In genomic region chr10:82838390-82838789, GRCm38 (mm10) we compare ENCODE assay signal across 28 mouse cellular contexts. TPM values are rescaled to one million over a fixed set of nuclear protein-coding genes. Genes with fewer than 3 reads are reported as not detected.
DNase-seq lines count a peak whose midpoint lies in the region; ATAC-seq and TF ChIP-seq lines count a peak whose summit lies in the region.
"Had no signal": no experiment of that assay in that cellular context is flagged by ENCODE, and none has a peak within 500 bp of the region (broad histone marks: within the 10 kb centered on the region; RNA-seq: fewer than 3 reads in every experiment).

No protein-coding gene starts in this region.

- no peak for TF ChIP-seq POLR2A in liver, adult 2 months (IDR thresholded peaks at IDR 0.05; ENCODE audit: extremely low read depth, insufficient read depth, low read length)

- H3K36me3 ChIP-seq in liver, adult 2 months (ENCODE audit: control insufficient read depth, insufficient read depth, low read length) = no peaks in the 10 kb centered on the region
- no peaks in the 10 kb centered on the region for H3K36me3 ChIP-seq in intestine, embryonic 16.5 days (ENCODE audit: control insufficient read depth, insufficient read depth, low read length)
- no peaks in the 10 kb centered on the region for H3K36me3 ChIP-seq in forebrain, embryonic 13.5 days (ENCODE audit: poor library complexity, severe bottlenecking)
- H3K36me3 ChIP-seq in forebrain, postnatal 0 days (ENCODE audit: insufficient read depth) = no peaks in the 10 kb centered on the region
- no peaks in the 10 kb centered on the region for H3K36me3 ChIP-seq in heart, embryonic 12.5 days
- H3K36me3 ChIP-seq: forebrain, embryonic 10.5 days; G1E; heart, embryonic 15.5 days; hindbrain, embryonic 10.5 days; hindbrain, embryonic 13.5 days had no signal

- no peak overlapping the region for H3K9ac ChIP-seq in liver, adult 2 months (ENCODE audit: low read depth, low read length)
- no peak overlapping the region for H3K9ac ChIP-seq in intestine, embryonic 16.5 days (ENCODE audit: low read depth, low read length)
- H3K9ac ChIP-seq in forebrain, embryonic 13.5 days = no peak overlapping the region
- H3K9ac ChIP-seq in forebrain, postnatal 0 days = no peak overlapping the region
- H3K9ac ChIP-seq in heart, embryonic 12.5 days = no peak overlapping the region
- H3K9ac ChIP-seq: heart, embryonic 15.5 days; hindbrain, embryonic 13.5 days had no signal

- peak; percentile 52 for DNase-seq in liver, adult 2 months (ENCODE audit: extremely low read depth, low read depth, low spot score)
- DNase-seq in liver (no peak), NIH3T3 (ENCODE audit: low read depth) (peak; percentile 60)
- DNase-seq in yolk sac, embryonic 10.5 days (ENCODE audit: low spot score) = peak; percentile 54
- no peak for DNase-seq in forebrain, postnatal 0 days
- DNase-seq: adrenal gland, adult 8-10 months; adrenal gland, postnatal 25 days; B cell, adult 2 months; cerebellum, adult 11-12 months; cerebellum, adult 9-10 months; cerebellum, postnatal 14 days; gastrocnemius, postnatal 10 days; heart, adult 11 months; heart, postnatal 10 days; heart, postnatal 36 days had no signal

- H3K4me1 ChIP-seq in liver, adult 2 months (ENCODE audit: control insufficient read depth, insufficient read depth, low read length) = no peaks in the 10 kb centered on the region
- H3K4me1 ChIP-seq in intestine, embryonic 16.5 days (ENCODE audit: control insufficient read depth, insufficient read depth, low read length) = 0 out of 2 replicates have a peak, but pooled peaks cover 6% of the 10 kb centered on the region
- 0 out of 2 replicates have a peak, but pooled peaks cover 6% of the 10 kb centered on the region for H3K4me1 ChIP-seq in forebrain, embryonic 13.5 days
- H3K4me1 ChIP-seq in forebrain, postnatal 0 days (ENCODE audit: insufficient read depth) = no peaks in the 10 kb centered on the region
- H3K4me1 ChIP-seq in heart, embryonic 12.5 days (replicated peaks) = no peaks in the 10 kb centered on the region
- H3K4me1 ChIP-seq: heart, embryonic 15.5 days; hindbrain, embryonic 13.5 days had no signal

- H3K79me2 ChIP-seq in liver, adult 2 months (ENCODE audit: control insufficient read depth, insufficient read depth, low read length) = no peaks in the 10 kb centered on the region

- TF ChIP-seq CTCF in liver, adult 2 months (IDR thresholded peaks at IDR 0.05; ENCODE audit: low read depth, low read length) = no peak
- TF ChIP-seq CTCF in forebrain, postnatal 0 days (IDR thresholded peaks at IDR 0.05; ENCODE audit: low read depth) = no peak

- WGBS in liver, adult 2 months = 52% methylated on average over 7 of the region's 7 CpGs
- 57% methylated on average over 7 of the region's 7 CpGs for WGBS in intestine, embryonic 16.5 days
- WGBS in forebrain, embryonic 13.5 days = 85% methylated on average over 7 of the region's 7 CpGs
- 79% methylated on average over 7 of the region's 7 CpGs for WGBS in forebrain, postnatal 0 days
- 86% methylated on average over 7 of the region's 7 CpGs for WGBS in heart, embryonic 12.5 days

- no peak overlapping the region for H3K27ac ChIP-seq in liver, adult 2 months (replicated peaks; ENCODE audit: insufficient read depth, low read depth, low read length)
- H3K27ac ChIP-seq in intestine, embryonic 16.5 days (ENCODE audit: low read length) = no peak overlapping the region
- no peak overlapping the region for H3K27ac ChIP-seq in forebrain, embryonic 13.5 days
- H3K27ac ChIP-seq in forebrain, postnatal 0 days (ENCODE audit: low read depth, low read length) = no peak overlapping the region
- no peak overlapping the region for H3K27ac ChIP-seq in heart, embryonic 12.5 days (ENCODE audit: poor library complexity, severe bottlenecking)
- H3K27ac ChIP-seq: forebrain, embryonic 10.5 days; heart, embryonic 15.5 days; hindbrain, embryonic 10.5 days; hindbrain, embryonic 13.5 days had no signal

- H3K4me3 ChIP-seq in liver, adult 2 months (ENCODE audit: insufficient read depth, low read depth, low read length) = no peak overlapping the region
- H3K4me3 ChIP-seq in intestine, embryonic 16.5 days (ENCODE audit: low read length) = no peak overlapping the region
- H3K4me3 ChIP-seq in forebrain, embryonic 13.5 days = no peak overlapping the region
- no peak overlapping the region for H3K4me3 ChIP-seq in forebrain, postnatal 0 days (ENCODE audit: low read depth, low read length)
- H3K4me3 ChIP-seq in heart, embryonic 12.5 days = no peak overlapping the region
- H3K4me3 ChIP-seq: forebrain, embryonic 10.5 days; heart, embryonic 15.5 days; hindbrain, embryonic 10.5 days; hindbrain, embryonic 13.5 days had no signal

- no peaks in the 10 kb centered on the region for H3K9me3 ChIP-seq in intestine, embryonic 16.5 days (ENCODE audit: control insufficient read depth, low read length)
- no peaks in the 10 kb centered on the region for H3K9me3 ChIP-seq in forebrain, embryonic 13.5 days (replicated peaks)
- H3K9me3 ChIP-seq in forebrain, postnatal 0 days (ENCODE audit: low read length) = no peaks in the 10 kb centered on the region
- no peaks in the 10 kb centered on the region for H3K9me3 ChIP-seq in heart, embryonic 12.5 days (replicated peaks)
- H3K9me3 ChIP-seq: forebrain, embryonic 10.5 days; G1E; heart, embryonic 15.5 days; hindbrain, embryonic 10.5 days; hindbrain, embryonic 13.5 days had no signal

- ATAC-seq in intestine, embryonic 16.5 days = peak; percentile 85
- no peak for ATAC-seq in forebrain, embryonic 13.5 days
- ATAC-seq in forebrain, postnatal 0 days = no peak
- ATAC-seq in heart, embryonic 12.5 days (ENCODE audit: insufficient number of reproducible peaks, low FRiP score) = no peak
- ATAC-seq: activated CD4-positive, CD25-positive, alpha-beta regulatory T cell, adult 4 months; forebrain, embryonic 14.5 days; hindbrain, embryonic 16.5 days had no signal

- no peak overlapping the region for H3K4me2 ChIP-seq in intestine, embryonic 16.5 days (ENCODE audit: low read depth, low read length)
- H3K4me2 ChIP-seq in forebrain, embryonic 13.5 days = no peak overlapping the region
- H3K4me2 ChIP-seq in forebrain, postnatal 0 days (ENCODE audit: low read depth) = no peak overlapping the region
- H3K4me2 ChIP-seq in heart, embryonic 12.5 days = no peak overlapping the region
- H3K4me2 ChIP-seq: heart, embryonic 11.5 days; heart, embryonic 15.5 days; hindbrain, embryonic 13.5 days had no signal

- no peaks in the 10 kb centered on the region for H3K27me3 ChIP-seq in liver, adult 2 months (ENCODE audit: control insufficient read depth, insufficient read depth, low read length)
- H3K27me3 ChIP-seq in intestine, embryonic 16.5 days (replicated peaks; ENCODE audit: control insufficient read depth, insufficient read depth, low read length) = no peaks in the 10 kb centered on the region
- H3K27me3 ChIP-seq in forebrain, embryonic 13.5 days = no peaks in the 10 kb centered on the region
- no peaks in the 10 kb centered on the region for H3K27me3 ChIP-seq in forebrain, postnatal 0 days (ENCODE audit: insufficient read depth, low read length)
- no peaks in the 10 kb centered on the region for H3K27me3 ChIP-seq in heart, embryonic 12.5 days (replicated peaks)
- H3K27me3 ChIP-seq: CH12.LX; heart, embryonic 15.5 days; hindbrain, embryonic 13.5 days had no signal

RNA-seq across cellular contexts. Expression of gene Txnrd1, which starts 4.6 kb away (rescaled TPM):
- total RNA-seq in liver, adult 2 months (2014; rRNA removed) = 71.2 and 83.2 TPM in 2 replicates
- 50.4 and 51.9 TPM in 2 replicates for polyA plus RNA-seq in liver, adult 2 months (2012; rRNA removed)
- 107 and 108 TPM in 2 replicates for polyA plus RNA-seq in intestine, embryonic 16.5 days (2015; fragmentation: Nextera tagmentation; extraction: Ambion mirVana)
- polyA plus RNA-seq in forebrain, embryonic 13.5 days (2015; fragmentation: Nextera tagmentation; extraction: Ambion mirVana) = 154 and 158 TPM in 2 replicates
- 96.3 and 108 TPM in 2 replicates for total RNA-seq in forebrain, postnatal 0 days (2014; rRNA removed)
- polyA plus RNA-seq in forebrain, postnatal 0 days (2015; fragmentation: Nextera tagmentation; extraction: Ambion mirVana) = 74.5 and 81.5 TPM in 2 replicates
- 90.9 and 92.6 TPM in 2 replicates for polyA plus RNA-seq in heart, embryonic 12.5 days (2016; fragmentation: Nextera tagmentation; extraction: Ambion mirVana)

RNA-seq across cellular contexts. Expression of gene Eid3, which starts 28.0 kb away (rescaled TPM):
- total RNA-seq in liver, adult 2 months (2014; rRNA removed) = 2.1 and 2.3 TPM in 2 replicates
- 0.26 and 0.50 TPM in 2 replicates for polyA plus RNA-seq in liver, adult 2 months (2012; rRNA removed)
- 0.20 and 0.23 TPM in 2 replicates for polyA plus RNA-seq in intestine, embryonic 16.5 days (2015; fragmentation: Nextera tagmentation; extraction: Ambion mirVana)
- polyA plus RNA-seq in forebrain, embryonic 13.5 days (2015; fragmentation: Nextera tagmentation; extraction: Ambion mirVana) = 0.46 and 0.62 TPM in 2 replicates
- total RNA-seq in forebrain, postnatal 0 days (2014; rRNA removed) = 1.4 TPM in 2 replicates
- 0.14 and 0.30 TPM in 2 replicates for polyA plus RNA-seq in forebrain, postnatal 0 days (2015; fragmentation: Nextera tagmentation; extraction: Ambion mirVana)
- 0.31 and 0.39 TPM in 2 replicates for polyA plus RNA-seq in heart, embryonic 12.5 days (2016; fragmentation: Nextera tagmentation; extraction: Ambion mirVana)

Comparison
In these comparisons a context has a peak if more than half of its experiments do, and no peak if none do; other contexts are left out.
1. DNase-seq: peak in liver, adult 2 months (single experiment), NIH3T3 (single experiment) and yolk sac, embryonic 10.5 days (single experiment); none in liver (single experiment) and forebrain, postnatal 0 days (single experiment).